Mouse (Mus musculus) bone marrow macrophage, adult 2 months (primary cell): ENCODE measurements around the gene 1700020D05Rik.

Experiments
- CTCF ChIP-seq: IDR thresholded peaks from 2 replicates; pipeline ENCODE4 v1.5.1; 2012; ENCODE audit warnings: low read depth, mild to moderate bottlenecking, low read length, moderate library complexity
- POLR2A ChIP-seq: IDR thresholded peaks from 2 replicates; pipeline ENCODE4 v1.6.1; 2012; ENCODE audit warnings: mild to moderate bottlenecking, low read depth, low read length, borderline replicate concordance

DNA sequence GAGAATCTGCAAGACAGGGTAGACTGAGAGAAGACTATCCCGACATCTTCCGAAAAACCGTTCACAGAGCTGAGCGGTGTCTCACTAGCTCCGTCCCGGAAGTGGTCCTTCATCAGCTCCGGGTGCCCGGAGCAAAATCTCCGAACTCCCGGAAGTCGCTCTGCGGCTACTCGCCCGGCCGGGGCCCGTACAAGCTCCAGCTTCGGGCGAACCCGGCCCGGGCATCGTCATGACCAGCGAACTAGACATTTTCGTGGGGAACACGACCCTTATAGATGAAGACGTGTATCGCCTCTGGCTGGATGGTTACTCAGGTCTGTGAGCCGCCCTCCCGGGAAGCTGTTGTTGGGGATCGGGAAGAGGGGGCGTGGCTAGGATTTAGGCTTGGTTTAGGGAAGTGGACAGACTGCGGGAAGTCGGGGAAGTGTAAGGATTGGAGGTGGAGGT, 43.1 kb downstream of the 1700020D05Rik start, which contains the start of gene Fibp:
- TF ChIP-seq CTCF, result no peak
- TF ChIP-seq POLR2A, result peak; percentile 93
